Mouse (Mus musculus): Measurements from ENCODE around the gene Sel1l. TPM values are rescaled to one million over a fixed set of nuclear protein-coding genes. Genes with fewer than 3 reads are reported as not detected.
A peak's percentile ranks its signal among the peaks of the same experiment; 100 is the strongest.

The Sel1l gene
- polyA plus RNA-seq, 1 experiment: 15.8 TPM

DNA sequence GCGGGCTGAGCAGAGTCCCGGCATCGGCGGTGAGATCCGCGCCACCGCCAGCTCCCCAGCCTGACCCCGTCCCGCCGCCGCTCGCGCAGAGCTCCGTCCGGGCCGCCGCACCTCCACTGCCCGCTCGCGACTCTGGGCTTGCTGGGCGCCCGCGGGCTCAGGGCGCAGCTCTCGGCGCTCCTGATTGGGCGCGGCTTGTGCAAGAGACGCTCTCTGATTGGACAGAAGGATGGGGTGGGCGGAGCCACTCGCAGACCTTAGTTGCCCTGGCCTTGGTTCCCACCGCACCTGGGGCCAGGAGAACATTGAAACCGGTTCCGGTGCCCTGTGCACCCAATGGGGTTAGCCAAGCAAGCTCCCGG is 70.0 kb downstream of the Sel1l start:
- Histone ChIP-seq H3K27ac (ENCODE audit: control insufficient read depth, insufficient read depth, low read depth, low read length) (no peak overlapping the region), H3K4me1 (ENCODE audit: control insufficient read depth, insufficient read depth, low read length) (peaks cover 8% of the 10 kb centered on the region), H3K4me3 (ENCODE audit: control insufficient read depth, low read depth, low read length) (peak overlapping the region; percentile 93), H3K36me3 (ENCODE audit: control insufficient read depth, insufficient read depth, low read length) (no peaks in the 10 kb centered on the region), H3K27me3 (ENCODE audit: control insufficient read depth, insufficient read depth, low read length) (no peaks in the 10 kb centered on the region)
- TF ChIP-seq CTCF (IDR thresholded peaks at IDR 0.05; ENCODE audit: control insufficient read depth, insufficient read depth, insufficient replicate concordance, low read depth, low read length) (no peak), POLR2A (IDR thresholded peaks at IDR 0.05; ENCODE audit: control insufficient read depth, low read depth, low read length) (peak; percentile 53; the same call in 1 of the 2 replicates)

- Histone ChIP-seq H3K4me3 (ENCODE audit: control insufficient read depth, low read depth, low read length) (peak overlapping the region; percentile 93), H3K27ac (ENCODE audit: control insufficient read depth, insufficient read depth, low read depth, low read length) (no peak overlapping the region), H3K36me3 (ENCODE audit: control insufficient read depth, insufficient read depth, low read length) (no peaks in the 10 kb centered on the region), H3K4me1 (ENCODE audit: control insufficient read depth, insufficient read depth, low read length) (peaks cover 8% of the 10 kb centered on the region), H3K27me3 (ENCODE audit: control insufficient read depth, insufficient read depth, low read length) (no peaks in the 10 kb centered on the region)
- TF ChIP-seq POLR2A (IDR thresholded peaks at IDR 0.05; ENCODE audit: control insufficient read depth, low read depth, low read length): no peak
- TF ChIP-seq CTCF (IDR thresholded peaks at IDR 0.05; ENCODE audit: control insufficient read depth, insufficient read depth, insufficient replicate concordance, low read depth, low read length): no peak
Measured at GRCm38 (mm10) chr12:91778211-91779003, 70.5 kb downstream of the Sel1l start.

- H3K4me3 ChIP-seq (ENCODE audit: control insufficient read depth, low read depth, low read length): no peak overlapping the region
- H3K27ac ChIP-seq (ENCODE audit: control insufficient read depth, insufficient read depth, low read depth, low read length): no peak overlapping the region
- peaks cover 8% of the 10 kb centered on the region for H3K4me1 ChIP-seq (ENCODE audit: control insufficient read depth, insufficient read depth, low read length)
- no peaks in the 10 kb centered on the region for H3K27me3 ChIP-seq (ENCODE audit: control insufficient read depth, insufficient read depth, low read length)
- TF ChIP-seq POLR2A (IDR thresholded peaks at IDR 0.05; ENCODE audit: control insufficient read depth, low read depth, low read length): no peak
- TF ChIP-seq CTCF (IDR thresholded peaks at IDR 0.05; ENCODE audit: control insufficient read depth, insufficient read depth, insufficient replicate concordance, low read depth, low read length): no peak
- no peaks in the 10 kb centered on the region for H3K36me3 ChIP-seq (ENCODE audit: control insufficient read depth, insufficient read depth, low read length)
Measured at GRCm38 (mm10) chr12:91776342-91776741, 72.6 kb downstream of the Sel1l start.

GRCm38 (mm10) chr12:91774811-91775284 is 74.1 kb downstream of the Sel1l start:
- Histone ChIP-seq H3K4me3 (ENCODE audit: control insufficient read depth, low read depth, low read length) (no peak overlapping the region), H3K27me3 (ENCODE audit: control insufficient read depth, insufficient read depth, low read length) (no peaks in the 10 kb centered on the region), H3K36me3 (ENCODE audit: control insufficient read depth, insufficient read depth, low read length) (no peaks in the 10 kb centered on the region), H3K27ac (ENCODE audit: control insufficient read depth, insufficient read depth, low read depth, low read length) (no peak overlapping the region), H3K4me1 (ENCODE audit: control insufficient read depth, insufficient read depth, low read length) (peaks cover 8% of the 10 kb centered on the region)
- TF ChIP-seq CTCF (IDR thresholded peaks at IDR 0.05; ENCODE audit: control insufficient read depth, insufficient read depth, insufficient replicate concordance, low read depth, low read length) (no peak), POLR2A (IDR thresholded peaks at IDR 0.05; ENCODE audit: control insufficient read depth, low read depth, low read length) (no peak)

DNA sequence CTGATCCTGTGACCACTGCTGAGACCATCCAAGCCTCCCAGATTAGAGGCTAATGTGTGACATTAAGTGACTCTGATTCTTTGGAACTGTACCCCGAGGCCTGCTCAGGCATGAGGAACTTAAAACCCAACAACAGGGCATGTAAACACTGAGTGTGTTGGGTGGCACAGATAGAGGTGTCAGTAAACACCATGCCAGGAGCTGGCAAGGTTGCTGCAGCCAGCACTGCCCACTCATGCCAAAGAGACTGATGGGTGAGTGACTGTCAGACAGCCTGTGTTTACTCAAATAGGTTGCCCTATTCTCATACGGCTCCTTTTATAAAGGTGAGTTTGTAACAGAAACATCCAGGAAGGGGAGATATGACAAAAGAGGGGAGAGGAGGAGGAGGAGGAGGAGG is 80.1 kb downstream of the Sel1l start:
- Histone ChIP-seq H3K36me3 (ENCODE audit: control insufficient read depth, insufficient read depth, low read length) (no peaks in the 10 kb centered on the region), H3K4me1 (ENCODE audit: control insufficient read depth, insufficient read depth, low read length) (no peaks in the 10 kb centered on the region; the same call in 1 of the 2 replicates), H3K27me3 (ENCODE audit: control insufficient read depth, insufficient read depth, low read length) (no peaks in the 10 kb centered on the region), H3K27ac (ENCODE audit: control insufficient read depth, insufficient read depth, low read depth, low read length) (no peak overlapping the region), H3K4me3 (ENCODE audit: control insufficient read depth, low read depth, low read length) (no peak overlapping the region)
- TF ChIP-seq CTCF (IDR thresholded peaks at IDR 0.05; ENCODE audit: control insufficient read depth, insufficient read depth, insufficient replicate concordance, low read depth, low read length) (no peak), POLR2A (IDR thresholded peaks at IDR 0.05; ENCODE audit: control insufficient read depth, low read depth, low read length) (no peak)

GRCm38 (mm10) chr12:91768176-91768575 is 80.8 kb downstream of the Sel1l start:
- Histone ChIP-seq H3K27me3 (ENCODE audit: control insufficient read depth, insufficient read depth, low read length) (no peaks in the 10 kb centered on the region), H3K4me3 (ENCODE audit: control insufficient read depth, low read depth, low read length) (no peak overlapping the region), H3K4me1 (ENCODE audit: control insufficient read depth, insufficient read depth, low read length) (no peaks in the 10 kb centered on the region; the same call in 1 of the 2 replicates), H3K36me3 (ENCODE audit: control insufficient read depth, insufficient read depth, low read length) (no peaks in the 10 kb centered on the region), H3K27ac (ENCODE audit: control insufficient read depth, insufficient read depth, low read depth, low read length) (no peak overlapping the region)
- TF ChIP-seq CTCF (IDR thresholded peaks at IDR 0.05; ENCODE audit: control insufficient read depth, insufficient read depth, insufficient replicate concordance, low read depth, low read length): no peak
- no peak for TF ChIP-seq POLR2A (IDR thresholded peaks at IDR 0.05; ENCODE audit: control insufficient read depth, low read depth, low read length)

DNA sequence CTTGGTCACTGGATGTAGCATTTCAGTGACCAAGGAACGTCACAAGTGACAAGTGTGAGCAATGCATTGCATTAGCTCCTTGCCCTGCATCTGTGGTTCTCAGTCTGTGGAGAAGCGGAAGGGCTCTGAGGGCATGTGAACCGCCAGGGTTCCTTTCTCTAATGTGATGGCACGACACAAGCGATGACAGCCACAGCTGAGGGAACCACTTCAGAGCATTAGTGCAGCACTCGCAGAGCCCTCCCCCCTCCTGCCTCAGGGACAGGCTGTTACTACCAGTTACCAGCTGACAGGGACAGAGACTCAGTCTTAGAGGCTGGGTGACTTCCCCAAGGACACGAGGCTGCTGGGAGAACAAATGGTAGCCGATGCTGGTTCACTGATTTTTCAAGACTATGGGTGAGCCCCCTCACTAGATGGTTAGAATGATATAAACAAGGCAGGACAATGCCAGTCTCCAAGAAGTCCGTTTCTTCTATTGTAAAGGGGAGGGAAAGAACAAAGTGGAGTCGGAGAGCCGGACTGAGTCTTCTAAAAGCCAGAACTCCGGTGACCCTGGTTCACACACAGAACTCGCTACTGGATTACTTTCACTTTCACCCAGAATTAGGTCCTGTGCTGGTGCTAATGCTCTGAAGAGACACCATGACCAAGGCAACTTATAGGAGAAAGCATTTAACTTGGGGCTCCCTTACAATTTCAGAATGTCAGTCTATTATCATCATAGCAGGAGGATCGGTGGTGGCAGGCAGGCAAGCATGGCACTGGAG is 82.4 kb downstream of the Sel1l start:
- no peaks in the 10 kb centered on the region; the same call in 1 of the 2 replicates for H3K4me1 ChIP-seq (ENCODE audit: control insufficient read depth, insufficient read depth, low read length)
- TF ChIP-seq POLR2A (IDR thresholded peaks at IDR 0.05; ENCODE audit: control insufficient read depth, low read depth, low read length) (no peak), CTCF (IDR thresholded peaks at IDR 0.05; ENCODE audit: control insufficient read depth, insufficient read depth, insufficient replicate concordance, low read depth, low read length) (no peak)
- H3K4me3 ChIP-seq (ENCODE audit: control insufficient read depth, low read depth, low read length): no peak overlapping the region; the same call in 1 of the 2 replicates
- H3K27ac ChIP-seq (ENCODE audit: control insufficient read depth, insufficient read depth, low read depth, low read length): no peak overlapping the region
- H3K27me3 ChIP-seq (ENCODE audit: control insufficient read depth, insufficient read depth, low read length): no peaks in the 10 kb centered on the region
- no peaks in the 10 kb centered on the region for H3K36me3 ChIP-seq (ENCODE audit: control insufficient read depth, insufficient read depth, low read length)

All from testis, adult 2 months (tissue).